Mouse (Mus musculus) midbrain, postnatal 0 days (tissue): ENCODE results near the gene Cadm4. TPM values are rescaled to one million over a fixed set of nuclear protein-coding genes. Genes with fewer than 3 reads are reported as not detected.

Source experiments
- ATAC-seq: fragments of 200-750 bp; cut with Nextera tagmentation; 2 replicates; pipeline ENCODE4 v1.8.0; 2017; ENCODE audit warnings: moderate number of reproducible peaks, mild to moderate bottlenecking, moderate TSS enrichment, moderate library complexity; ENCODE audit not compliant: low FRiP score
- DNase-seq: peaks from one replicate; pipeline ENCODE4 v3.0.0-alpha.2; 2015; ENCODE audit warnings: low spot score
- H3K27ac ChIP-seq: fragments of 300-500 bp; sonication (generic); 2 replicates; pipeline ENCODE4 v1.5.1; 2014; ENCODE audit warnings: low read depth, mild to moderate bottlenecking, low read length, mixed read lengths
- H3K27me3 ChIP-seq: fragments of 300-500 bp; sonication (generic); 2 replicates; pipeline ENCODE4 v1.6.1; 2014; ENCODE audit warnings: low read length, control low read depth, mixed read lengths; ENCODE audit not compliant: insufficient read depth
- H3K36me3 ChIP-seq: fragments of 300-500 bp; sonication (generic); 2 replicates; pipeline ENCODE4 v1.6.1; 2014; ENCODE audit warnings: low read length, control low read depth, mixed read lengths; ENCODE audit not compliant: insufficient read depth
- H3K4me1 ChIP-seq: fragments of 300-500 bp; sonication (generic); 2 replicates; pipeline ENCODE4 v1.6.1; 2014; ENCODE audit warnings: mild to moderate bottlenecking, control low read depth, antibody characterized with exemption, low read length, mixed read lengths; ENCODE audit not compliant: insufficient read depth
- H3K4me2 ChIP-seq: fragments of 300-500 bp; sonication (generic); 2 replicates; pipeline ENCODE4 v1.6.1; 2014; ENCODE audit warnings: low read depth, mild to moderate bottlenecking, low read length, mixed read lengths; ENCODE audit not compliant: poor library complexity, severe bottlenecking
- H3K4me3 ChIP-seq: fragments of 300-500 bp; sonication (generic); 2 replicates; pipeline ENCODE4 v1.5.1; 2014; ENCODE audit warnings: low read depth, mild to moderate bottlenecking, low read length, moderate library complexity
- H3K9ac ChIP-seq: fragments of 300-500 bp; sonication (generic); replicated peaks from 2 replicates; pipeline ENCODE4 v1.6.1; 2014; ENCODE audit warnings: mild to moderate bottlenecking, low read length, moderate library complexity, mixed read lengths; ENCODE audit not compliant: poor library complexity, severe bottlenecking
- H3K9me3 ChIP-seq: fragments of 300-500 bp; sonication (generic); 2 replicates; pipeline ENCODE4 v1.6.1; 2016; ENCODE audit warnings: low read length, control low read depth
- CTCF ChIP-seq: IDR thresholded peaks from 2 replicates; pipeline ENCODE4 v1.5.1; 2016; ENCODE audit warnings: antibody characterized with exemption, mild to moderate bottlenecking
- WGBS: fragments of 180-500 bp; shearing (Covaris S2); extraction: QIAGEN DNeasy Blood & Tissue Kit; methylation state at CpG from one replicate; pipeline ENCODE4 v1.1.7; 2014; 5-methylcytosine and 5-hydroxymethylcytosine counted together
- polyA plus RNA-seq: library from polyadenylated mRNA; unstranded; fragments of >200 nt; fragmentation: Nextera tagmentation; extraction: Ambion mirVana; gene quantifications from 2 replicates; pipeline ENCODE4 v1.2.1, GENCODE M21; 2015
- total RNA-seq: library from RNA; depleted of rRNA; stranded (reverse); fragments of >200 nt; gene quantifications from 2 replicates; pipeline ENCODE4 v1.2.3, GENCODE M21; 2014

Cadm4 gene
- total and polyA plus RNA-seq, 2 experiments from 2014 or later, result 88.1 to 354 TPM

GRCm38 (mm10) chr7:24533806-24534205, 52.0 kb downstream of the Cadm4 start:
- H3K9ac ChIP-seq, result peak overlapping the region; percentile 24; the same call in 1 of the 2 replicates

GRCm38 (mm10) chr7:24534301-24534700, 52.5 kb downstream of the Cadm4 start:
- H3K4me1 ChIP-seq, result peaks cover 19% of the 10 kb centered on the region
- H3K4me3 ChIP-seq, result peak overlapping the region; percentile 14; the same call in 1 of the 2 replicates
- H3K27me3 ChIP-seq, result no peaks in the 10 kb centered on the region
- H3K9ac ChIP-seq, result peak overlapping the region; percentile 29; the same call in 1 of the 2 replicates
- H3K9me3 ChIP-seq, result no peaks in the 10 kb centered on the region
- ATAC-seq (no peak), DNase-seq (no peak)
- TF ChIP-seq CTCF, result no peak
- H3K4me2 ChIP-seq, result peak overlapping the region; percentile 36
- H3K36me3 ChIP-seq, result peaks cover 25% of the 10 kb centered on the region
- WGBS, result 40% methylated on average over 17 of the region's 19 CpGs
- no peak overlapping the region for H3K27ac ChIP-seq

More at GRCm38 (mm10) chr7:24533806-24534205, 52.0 kb downstream of the Cadm4 start:
- no peaks in the 10 kb centered on the region for H3K27me3 ChIP-seq
- H3K4me1 ChIP-seq, result peaks cover 21% of the 10 kb centered on the region
- no peak overlapping the region for H3K27ac ChIP-seq
- 24% methylated on average over 33 of the region's 42 CpGs for WGBS
- no peak for ATAC-seq
- H3K4me2 ChIP-seq, result peak overlapping the region; percentile 36
- peaks cover 25% of the 10 kb centered on the region for H3K36me3 ChIP-seq
- no peak for TF ChIP-seq CTCF
- peak overlapping the region; percentile 14; the same call in 1 of the 2 replicates for H3K4me3 ChIP-seq
- DNase-seq, result no peak
- no peaks in the 10 kb centered on the region for H3K9me3 ChIP-seq

DNA sequence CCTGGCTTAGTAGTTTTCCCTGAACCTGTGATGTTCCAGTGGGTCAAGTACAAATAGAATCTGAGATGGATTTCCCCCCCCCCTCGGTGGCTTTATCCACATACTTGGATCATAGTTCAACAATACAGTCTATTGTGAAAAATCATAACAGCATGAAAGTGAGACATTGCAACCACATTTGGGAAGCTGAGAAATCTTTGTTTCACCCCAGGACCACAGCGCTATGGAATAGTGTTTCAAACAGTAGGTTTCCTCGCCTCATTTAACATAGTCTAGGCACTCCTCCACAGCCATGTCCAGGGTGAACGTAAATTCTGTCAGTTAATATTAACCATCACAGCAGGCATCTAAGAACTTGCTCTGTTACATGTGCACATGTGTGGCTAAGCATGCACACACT, 55.3 kb downstream of the Cadm4 start:
- no peak overlapping the region for H3K9ac ChIP-seq
- H3K9me3 ChIP-seq, result no peaks in the 10 kb centered on the region
- H3K27ac ChIP-seq, result no peak overlapping the region
- 85% methylated on average over 4 of the region's 4 CpGs for WGBS
- H3K4me1 ChIP-seq, result peaks cover 14% of the 10 kb centered on the region
- H3K27me3 ChIP-seq, result no peaks in the 10 kb centered on the region
- no peak for DNase-seq
- H3K4me3 ChIP-seq, result no peak overlapping the region
- TF ChIP-seq CTCF, result no peak
- H3K36me3 ChIP-seq, result peaks cover 25% of the 10 kb centered on the region
- ATAC-seq, result no peak
- H3K4me2 ChIP-seq, result no peak overlapping the region

GRCm38 (mm10) chr7:24537591-24537990, 55.8 kb downstream of the Cadm4 start:
- Histone ChIP-seq H3K4me1 (peaks cover 9% of the 10 kb centered on the region; the same call in 1 of the 2 replicates), H3K27ac (no peak overlapping the region; the same call in 1 of the 2 replicates), H3K36me3 (peaks cover 25% of the 10 kb centered on the region), H3K4me3 (no peak overlapping the region), H3K27me3 (no peaks in the 10 kb centered on the region), H3K4me2 (no peak overlapping the region), H3K9ac (no peak overlapping the region), H3K9me3 (no peaks in the 10 kb centered on the region)
- TF ChIP-seq CTCF, result no peak
- DNase-seq (no peak), ATAC-seq (no peak)
- 77% methylated on average over 5 of the region's 5 CpGs for WGBS

- WGBS, result 39% methylated on average over 5 of the region's 5 CpGs
- no peak for DNase-seq
Measured at GRCm38 (mm10) chr7:24538154-24538553, 56.3 kb downstream of the Cadm4 start.

DNA sequence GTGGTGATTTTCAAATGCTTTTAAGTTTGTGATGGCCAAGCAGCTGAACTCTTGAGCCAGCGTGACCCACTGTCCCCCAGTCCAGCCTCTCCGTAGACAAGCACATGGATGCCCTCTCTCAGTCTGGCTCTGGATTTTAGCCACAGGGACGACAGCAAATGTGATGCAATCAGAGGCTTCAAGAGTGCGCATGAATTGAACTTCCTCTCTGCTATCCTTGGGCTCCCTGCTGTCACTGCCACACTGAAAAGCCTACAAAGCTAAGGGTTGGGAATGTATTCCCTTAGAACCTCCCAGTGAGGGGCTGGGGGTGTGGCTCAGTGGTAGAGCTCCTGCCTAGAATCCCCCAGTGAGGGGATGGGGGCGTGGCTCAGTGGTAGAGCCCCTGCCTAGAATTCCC, 56.9 kb downstream of the Cadm4 start:
- 81% methylated on average over 5 of the region's 5 CpGs for WGBS
- no peak for ATAC-seq

More at GRCm38 (mm10) chr7:24538154-24538553, 56.3 kb downstream of the Cadm4 start:
- Histone ChIP-seq H3K4me2 (no peak overlapping the region), H3K36me3 (peaks cover 25% of the 10 kb centered on the region), H3K4me1 (peaks cover 8% of the 10 kb centered on the region; the same call in 1 of the 2 replicates), H3K4me3 (no peak overlapping the region), H3K9me3 (no peaks in the 10 kb centered on the region), H3K27me3 (no peaks in the 10 kb centered on the region), H3K9ac (no peak overlapping the region), H3K27ac (no peak overlapping the region)
- ATAC-seq, result no peak; the same call in 1 of the 2 replicates
- TF ChIP-seq CTCF, result peak; percentile 50

More for the DNA sequence above, 56.9 kb downstream of the Cadm4 start:
- Histone ChIP-seq H3K4me1 (peaks cover 7% of the 10 kb centered on the region; the same call in 1 of the 2 replicates), H3K36me3 (peaks cover 21% of the 10 kb centered on the region), H3K9ac (no peak overlapping the region), H3K4me3 (no peak overlapping the region), H3K27me3 (no peaks in the 10 kb centered on the region), H3K27ac (no peak overlapping the region), H3K9me3 (no peaks in the 10 kb centered on the region), H3K4me2 (no peak overlapping the region)
- no peak for TF ChIP-seq CTCF
- no peak for DNase-seq
